Mouse (Mus musculus) midbrain, embryonic 13.5 days (tissue): ENCODE results near the gene Casp8. TPM values are rescaled to one million over a fixed set of nuclear protein-coding genes. Genes with fewer than 3 reads are reported as not detected.
A peak's percentile ranks its signal among the peaks of the same experiment; 100 is the strongest.
"Not testable (repeated sequence)": the region's sequence is repeated elsewhere in the genome, so short reads cannot be mapped to it uniquely, and the experiment has no call there.

Experiments
- ATAC-seq: fragments of 200-750 bp; cut with Nextera tagmentation; 2 replicates; pipeline ENCODE4 v1.8.0; 2017; ENCODE audit warnings: mild to moderate bottlenecking, moderate TSS enrichment, moderate library complexity
- H3K27ac ChIP-seq: fragments of 300-500 bp; sonication (generic); 2 replicates; pipeline ENCODE4 v1.5.1; 2015; ENCODE audit warnings: inconsistent platforms, mild to moderate bottlenecking, moderate library complexity
- H3K27me3 ChIP-seq: fragments of 300-500 bp; sonication (generic); 2 replicates; pipeline ENCODE4 v1.6.1; 2015; ENCODE audit warnings: mild to moderate bottlenecking, inconsistent platforms
- H3K36me3 ChIP-seq: fragments of 300-500 bp; sonication (generic); 2 replicates; pipeline ENCODE4 v1.6.1; 2015; ENCODE audit warnings: mild to moderate bottlenecking, inconsistent platforms
- H3K4me1 ChIP-seq: fragments of 300-500 bp; sonication (generic); replicated peaks from 2 replicates; pipeline ENCODE4 v1.6.1; 2015; ENCODE audit warnings: inconsistent platforms
- H3K4me2 ChIP-seq: fragments of 300-500 bp; sonication (generic); replicated peaks from 2 replicates; pipeline ENCODE4 v1.6.1; 2015; ENCODE audit warnings: moderate library complexity, mild to moderate bottlenecking, inconsistent platforms
- H3K4me3 ChIP-seq: fragments of 300-500 bp; sonication (generic); replicated peaks from 2 replicates; pipeline ENCODE4 v1.5.1; 2015; ENCODE audit warnings: mild to moderate bottlenecking, inconsistent platforms
- H3K9ac ChIP-seq: fragments of 300-500 bp; sonication (generic); replicated peaks from 2 replicates; pipeline ENCODE4 v1.6.1; 2015; ENCODE audit warnings: mild to moderate bottlenecking, inconsistent platforms
- H3K9me3 ChIP-seq: fragments of 300-500 bp; sonication (generic); 2 replicates; pipeline ENCODE4 v1.6.1; 2016; ENCODE audit warnings: mild to moderate bottlenecking, inconsistent platforms
- WGBS: fragments of 180-500 bp; shearing (Covaris S2); methylation state at CpG from one replicate; pipeline ENCODE4 v1.1.7; 2015; 5-methylcytosine and 5-hydroxymethylcytosine counted together
- polyA plus RNA-seq: library from polyadenylated mRNA; unstranded; fragments of >200 nt; fragmentation: Nextera tagmentation; extraction: Ambion mirVana; gene quantifications from 2 replicates; pipeline ENCODE4 v1.2.1, GENCODE M21; 2015

Gene Casp8
- polyA plus RNA-seq, 1 experiment from 2014 or later: 5.4 TPM

DNA sequence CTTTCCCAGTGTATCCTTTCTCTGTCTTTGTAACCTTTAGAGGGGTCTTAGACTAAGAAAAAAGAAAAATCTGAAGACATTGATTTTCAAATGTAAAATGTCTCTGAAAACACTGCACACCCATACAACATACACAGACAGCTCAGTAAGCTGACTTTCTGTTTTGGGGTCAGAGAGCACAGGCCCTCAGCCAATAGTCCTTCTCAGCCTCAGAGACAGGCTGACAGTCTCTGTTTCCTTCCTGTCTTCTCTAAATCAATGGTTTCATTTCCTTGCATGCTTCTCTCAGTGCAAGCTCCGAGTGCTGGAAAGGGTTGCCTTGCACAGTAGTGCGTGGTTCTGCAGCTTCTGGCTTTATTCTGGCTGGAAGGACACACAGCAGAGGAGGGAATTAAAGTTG is 21.3 kb upstream of the Casp8 start:
- H3K36me3 ChIP-seq: no peaks in the 10 kb centered on the region
- no peaks in the 10 kb centered on the region for H3K27me3 ChIP-seq
- H3K4me2 ChIP-seq: no peak overlapping the region
- no peak overlapping the region for H3K4me3 ChIP-seq
- no peak overlapping the region for H3K27ac ChIP-seq
- H3K4me1 ChIP-seq: no peaks in the 10 kb centered on the region
- no peaks in the 10 kb centered on the region for H3K9me3 ChIP-seq
- no peak overlapping the region for H3K9ac ChIP-seq
- no peak for ATAC-seq
- 73% methylated on average over 2 of the region's 2 CpGs for WGBS

DNA sequence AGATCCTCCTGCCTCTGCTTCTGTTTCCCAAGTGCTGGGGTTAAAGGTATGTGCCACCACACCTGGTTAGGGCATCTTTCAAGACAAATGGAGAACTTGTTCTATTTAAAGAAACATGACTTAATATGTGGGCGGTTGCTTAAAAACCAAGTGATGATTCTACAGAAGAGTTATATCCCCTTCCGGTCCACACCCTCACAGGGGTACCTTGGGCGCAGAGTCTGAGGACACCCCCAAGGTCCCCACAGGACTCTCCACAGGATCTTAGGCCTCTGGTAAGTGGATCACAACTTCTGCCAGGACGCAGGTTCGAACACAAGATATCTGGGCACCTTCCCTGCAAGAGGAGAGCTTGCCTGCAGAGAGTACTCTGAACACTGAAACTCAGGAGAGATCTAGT is 19.8 kb upstream of the Casp8 start:
- 93% methylated on average over 5 of the region's 5 CpGs for WGBS
- H3K27ac ChIP-seq: no peak overlapping the region
- no peaks in the 10 kb centered on the region for H3K27me3 ChIP-seq
- no peak overlapping the region for H3K4me2 ChIP-seq
- no peak overlapping the region for H3K4me3 ChIP-seq
- no peaks in the 10 kb centered on the region for H3K4me1 ChIP-seq
- no peaks in the 10 kb centered on the region for H3K36me3 ChIP-seq
- no peak overlapping the region for H3K9ac ChIP-seq
- no peak for ATAC-seq
- no peaks in the 10 kb centered on the region for H3K9me3 ChIP-seq

DNA sequence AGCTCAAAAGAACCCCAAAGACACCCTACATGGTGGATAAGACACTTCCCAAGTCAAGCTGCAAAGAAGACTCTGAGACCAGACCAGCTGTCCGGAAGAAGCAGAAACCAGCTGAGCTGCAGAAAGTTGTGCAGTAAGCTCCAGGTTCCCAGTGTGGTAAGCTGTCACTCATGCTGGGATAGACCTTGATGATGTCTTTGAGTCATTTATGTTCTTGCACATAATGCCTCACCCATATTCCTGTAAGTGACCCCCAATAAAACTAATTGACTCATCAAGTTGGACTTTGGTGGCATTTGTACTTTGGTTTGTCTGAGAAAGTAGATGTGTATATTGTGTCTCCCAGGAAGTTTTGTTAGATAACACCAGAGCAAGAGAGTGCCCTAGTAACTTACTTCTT is 17.6 kb upstream of the Casp8 start:
- no peak for ATAC-seq
- Histone ChIP-seq H3K27ac (no peak overlapping the region), H3K36me3 (no peaks in the 10 kb centered on the region), H3K4me2 (no peak overlapping the region), H3K9me3 (no peaks in the 10 kb centered on the region), H3K4me1 (no peaks in the 10 kb centered on the region), H3K27me3 (no peaks in the 10 kb centered on the region), H3K4me3 (no peak overlapping the region), H3K9ac (no peak overlapping the region)
- WGBS: 91% methylated on average over 1 of the region's 1 CpGs

- no peak overlapping the region for H3K4me2 ChIP-seq
- H3K36me3 ChIP-seq: no peaks in the 10 kb centered on the region
- ATAC-seq: no peak
- no peak overlapping the region for H3K27ac ChIP-seq
- no peaks in the 10 kb centered on the region for H3K27me3 ChIP-seq
- 26% methylated on average over 1 of the region's 1 CpGs for WGBS
- no peak overlapping the region for H3K9ac ChIP-seq
- H3K4me1 ChIP-seq: no peaks in the 10 kb centered on the region
- H3K4me3 ChIP-seq: no peak overlapping the region
- H3K9me3 ChIP-seq: no peaks in the 10 kb centered on the region
Observed at GRCm38 (mm10) chr1:58778226-58778625, 16.9 kb upstream of the Casp8 start.

DNA sequence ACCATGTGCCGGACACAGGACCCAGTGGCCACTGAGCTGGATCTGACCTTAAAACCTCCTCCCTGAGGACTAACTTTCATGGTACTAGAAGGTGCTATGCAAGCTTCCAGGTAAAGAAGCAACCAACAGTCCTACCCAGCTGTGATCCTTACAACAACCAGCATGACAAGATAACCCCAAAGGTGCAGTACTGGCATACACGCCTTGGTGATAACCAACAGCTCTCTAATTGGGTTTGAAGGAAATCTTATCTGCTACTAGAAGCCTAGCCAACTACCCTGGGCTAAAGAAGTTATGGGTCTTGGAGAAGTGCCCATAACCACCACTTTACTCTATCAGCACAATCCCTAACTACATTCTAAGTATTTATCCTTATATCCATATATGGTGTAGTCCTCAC is 8.9 kb upstream of the Casp8 start:
- WGBS: 91% methylated on average over 2 of the region's 2 CpGs
- no peak overlapping the region for H3K27ac ChIP-seq

GRCm38 (mm10) chr1:58788410-58788809 is 6.8 kb upstream of the Casp8 start:
- Histone ChIP-seq H3K9ac (no peak overlapping the region), H3K9me3 (no peaks in the 10 kb centered on the region), H3K4me2 (no peak overlapping the region), H3K4me3 (no peak overlapping the region), H3K4me1 (no peaks in the 10 kb centered on the region), H3K27me3 (no peaks in the 10 kb centered on the region), H3K36me3 (no peaks in the 10 kb centered on the region), H3K27ac (no peak overlapping the region)
- no peak for ATAC-seq
- 94% methylated on average over 4 of the region's 4 CpGs for WGBS

More for the DNA sequence above, 8.9 kb upstream of the Casp8 start:
- Histone ChIP-seq H3K9me3 (no peaks in the 10 kb centered on the region), H3K4me3 (no peak overlapping the region), H3K9ac (no peak overlapping the region), H3K4me1 (no peaks in the 10 kb centered on the region), H3K4me2 (no peak overlapping the region), H3K36me3 (no peaks in the 10 kb centered on the region), H3K27me3 (no peaks in the 10 kb centered on the region)
- no peak for ATAC-seq

DNA sequence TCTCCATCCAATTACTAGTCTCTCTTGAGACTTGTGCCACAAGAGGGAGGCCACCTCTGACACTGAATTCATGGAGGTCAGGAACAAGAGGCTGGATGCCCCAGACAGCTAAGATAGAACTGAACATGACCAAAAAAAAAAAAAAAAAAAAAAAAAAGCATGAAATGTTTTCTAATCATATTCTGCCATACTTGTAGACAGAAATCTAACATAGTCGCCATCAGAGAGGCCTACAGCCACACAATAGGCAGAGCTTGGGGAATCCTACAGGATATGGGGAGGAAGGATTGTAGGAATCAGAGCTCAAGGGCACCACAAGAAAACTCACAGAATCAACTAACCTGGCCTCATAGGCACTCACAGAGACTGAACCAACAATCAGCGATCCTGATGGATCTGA is 469 bp upstream of the Casp8 start:
- Histone ChIP-seq H3K4me2 (no peak overlapping the region), H3K9ac (no peak overlapping the region), H3K4me3 (no peak overlapping the region), H3K4me1 (peaks cover 12% of the 10 kb centered on the region), H3K27ac (no peak overlapping the region), H3K27me3 (peaks cover 7% of the 10 kb centered on the region; the same call in 1 of the 2 replicates), H3K9me3 (no peaks in the 10 kb centered on the region), H3K36me3 (no peaks in the 10 kb centered on the region)
- no peak for ATAC-seq
- WGBS: 47% methylated on average over 2 of the region's 2 CpGs

- 5% methylated on average over 3 of the region's 3 CpGs for WGBS
- no peak overlapping the region for H3K9ac ChIP-seq
Observed at GRCm38 (mm10) chr1:58796059-58796363, 837 bp downstream of the Casp8 start.

GRCm38 (mm10) chr1:58796853-58797252 is 1.7 kb downstream of the Casp8 start:
- H3K36me3 ChIP-seq: no peaks in the 10 kb centered on the region
- no peaks in the 10 kb centered on the region for H3K9me3 ChIP-seq
- no peak overlapping the region for H3K4me3 ChIP-seq
- H3K4me2 ChIP-seq: no peak overlapping the region
- no peak overlapping the region for H3K9ac ChIP-seq
- H3K27ac ChIP-seq: no peak overlapping the region
- no peak for ATAC-seq
- H3K4me1 ChIP-seq: peaks cover 12% of the 10 kb centered on the region
- 81% methylated on average over 4 of the region's 4 CpGs for WGBS
- H3K27me3 ChIP-seq: peaks cover 7% of the 10 kb centered on the region; the same call in 1 of the 2 replicates

More at GRCm38 (mm10) chr1:58796059-58796363, 837 bp downstream of the Casp8 start:
- H3K27me3 ChIP-seq: peaks cover 7% of the 10 kb centered on the region; the same call in 1 of the 2 replicates
- no peak for ATAC-seq
- H3K4me3 ChIP-seq: peak overlapping the region; percentile 46
- no peaks in the 10 kb centered on the region for H3K36me3 ChIP-seq
- H3K9me3 ChIP-seq: no peaks in the 10 kb centered on the region
- H3K4me1 ChIP-seq: peaks cover 12% of the 10 kb centered on the region
- no peak overlapping the region for H3K27ac ChIP-seq
- peak overlapping the region; percentile 79 for H3K4me2 ChIP-seq

DNA sequence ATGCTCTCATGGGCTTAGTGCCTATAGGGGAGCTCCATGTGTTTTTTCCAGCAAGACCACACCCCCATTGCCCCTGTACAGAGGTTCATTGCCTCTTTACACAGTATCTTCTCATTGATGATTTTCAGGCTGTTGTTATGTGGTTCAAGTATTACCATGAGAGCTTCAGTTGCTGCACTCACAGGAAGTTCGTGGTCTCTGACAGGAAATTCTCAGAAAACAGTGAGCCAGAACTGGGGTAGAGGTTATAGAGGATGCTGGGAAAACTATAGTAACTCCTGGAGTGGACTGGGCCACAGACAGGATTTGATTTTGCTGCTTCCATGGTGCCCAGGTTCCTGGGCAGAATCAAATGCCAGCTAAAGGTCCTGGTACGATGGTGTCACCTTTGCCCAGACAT is 2.2 kb downstream of the Casp8 start:
- Histone ChIP-seq H3K9me3 (no peaks in the 10 kb centered on the region), H3K9ac (no peak overlapping the region), H3K4me2 (no peak overlapping the region), H3K27ac (no peak overlapping the region), H3K4me3 (no peak overlapping the region), H3K4me1 (peaks cover 12% of the 10 kb centered on the region), H3K27me3 (peaks cover 7% of the 10 kb centered on the region; the same call in 1 of the 2 replicates), H3K36me3 (no peaks in the 10 kb centered on the region)
- no peak for ATAC-seq
- 91% methylated on average over 2 of the region's 2 CpGs for WGBS

DNA sequence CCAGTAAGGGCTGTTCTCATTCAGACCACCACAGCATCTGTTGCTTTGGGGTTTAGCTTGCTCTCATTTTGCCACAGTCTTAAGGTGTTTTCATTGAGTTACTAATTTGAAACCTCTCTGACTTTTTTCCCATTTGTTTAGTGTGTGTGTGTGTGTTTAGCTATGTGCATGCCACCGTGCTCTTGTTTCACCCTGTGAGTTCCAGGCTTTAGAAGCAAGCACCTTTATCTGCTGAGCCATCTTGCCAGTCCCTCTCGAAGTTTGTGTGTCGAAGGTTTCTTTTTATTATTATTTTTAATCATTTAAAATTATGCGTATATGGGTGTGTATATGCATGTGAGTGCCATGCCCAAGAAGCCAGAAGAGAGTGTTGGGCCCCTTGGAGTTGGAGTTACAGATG is 3.7 kb downstream of the Casp8 start:
- no peaks in the 10 kb centered on the region for H3K9me3 ChIP-seq
- no peak overlapping the region for H3K27ac ChIP-seq
- WGBS: 96% methylated on average over 4 of the region's 4 CpGs
- peaks cover 7% of the 10 kb centered on the region; the same call in 1 of the 2 replicates for H3K27me3 ChIP-seq
- no peak for ATAC-seq
- no peak overlapping the region for H3K4me2 ChIP-seq
- H3K4me3 ChIP-seq: no peak overlapping the region
- no peaks in the 10 kb centered on the region for H3K36me3 ChIP-seq
- H3K4me1 ChIP-seq: peaks cover 12% of the 10 kb centered on the region
- no peak overlapping the region for H3K9ac ChIP-seq

DNA sequence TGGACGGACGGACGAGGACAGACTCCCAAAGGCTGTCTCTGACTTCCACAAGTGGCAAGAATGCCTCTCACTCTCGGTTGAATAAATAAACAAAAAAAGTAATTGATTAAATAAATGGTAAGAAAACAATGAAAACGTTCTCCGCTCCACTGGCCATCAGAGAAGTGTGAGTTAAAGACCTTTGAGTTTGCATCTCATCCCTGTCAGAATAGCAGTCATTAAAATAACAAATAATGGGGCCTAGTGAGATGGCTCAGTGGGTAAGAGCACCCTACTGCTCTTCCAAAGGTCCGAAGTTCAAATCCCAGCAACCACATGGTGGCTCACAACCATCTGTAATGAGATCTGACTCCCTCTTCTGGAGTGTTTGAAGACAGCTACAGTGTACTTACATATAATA is 5.5 kb downstream of the Casp8 start:
- 82% methylated on average over 7 of the region's 7 CpGs for WGBS
- not testable (repeated sequence) for H3K4me3 ChIP-seq

GRCm38 (mm10) chr1:58801558-58802285 is 6.5 kb downstream of the Casp8 start:
- no peak for ATAC-seq
- H3K27ac ChIP-seq: no peak overlapping the region
- no peak overlapping the region for H3K9ac ChIP-seq
- H3K4me3 ChIP-seq: no peak overlapping the region
- no peaks in the 10 kb centered on the region for H3K4me1 ChIP-seq
- whole genome bisulfite sequencing: 91% methylated on average over 8 of the region's 8 CpGs
- no peak overlapping the region for H3K4me2 ChIP-seq
- H3K9me3 ChIP-seq: no peaks in the 10 kb centered on the region
- H3K27me3 ChIP-seq: no peaks in the 10 kb centered on the region
- H3K36me3 ChIP-seq: no peaks in the 10 kb centered on the region

More for the DNA sequence above, 5.5 kb downstream of the Casp8 start:
- not testable (repeated sequence) for ATAC-seq, H3K4me1 ChIP-seq, H3K27me3 ChIP-seq, H3K9me3 ChIP-seq, H3K9ac ChIP-seq, H3K27ac ChIP-seq, H3K36me3 ChIP-seq, H3K4me2 ChIP-seq
